Mouse (Mus musculus) midbrain, postnatal 0 days (tissue): ENCODE measurements around the gene 3110040M04Rik. TPM values are rescaled to one million over a fixed set of nuclear protein-coding genes. Genes with fewer than 3 reads are reported as not detected.
"Not testable (repeated sequence)": the region's sequence is repeated elsewhere in the genome, so short reads cannot be mapped to it uniquely, and the experiment has no call there.

Source experiments
- ATAC-seq: fragments of 200-750 bp; cut with Nextera tagmentation; 2 replicates; pipeline ENCODE4 v1.8.0; 2017; ENCODE audit warnings: moderate number of reproducible peaks, mild to moderate bottlenecking, moderate TSS enrichment, moderate library complexity; ENCODE audit not compliant: low FRiP score
- DNase-seq: peaks from one replicate; pipeline ENCODE4 v3.0.0-alpha.2; 2015; ENCODE audit warnings: low spot score
- H3K27ac ChIP-seq: fragments of 300-500 bp; sonication (generic); 2 replicates; pipeline ENCODE4 v1.5.1; 2014; ENCODE audit warnings: low read depth, mild to moderate bottlenecking, low read length, mixed read lengths
- H3K27me3 ChIP-seq: fragments of 300-500 bp; sonication (generic); 2 replicates; pipeline ENCODE4 v1.6.1; 2014; ENCODE audit warnings: low read length, control low read depth, mixed read lengths; ENCODE audit not compliant: insufficient read depth
- H3K36me3 ChIP-seq: fragments of 300-500 bp; sonication (generic); 2 replicates; pipeline ENCODE4 v1.6.1; 2014; ENCODE audit warnings: low read length, control low read depth, mixed read lengths; ENCODE audit not compliant: insufficient read depth
- H3K4me1 ChIP-seq: fragments of 300-500 bp; sonication (generic); 2 replicates; pipeline ENCODE4 v1.6.1; 2014; ENCODE audit warnings: mild to moderate bottlenecking, control low read depth, antibody characterized with exemption, low read length, mixed read lengths; ENCODE audit not compliant: insufficient read depth
- H3K4me2 ChIP-seq: fragments of 300-500 bp; sonication (generic); 2 replicates; pipeline ENCODE4 v1.6.1; 2014; ENCODE audit warnings: low read depth, mild to moderate bottlenecking, low read length, mixed read lengths; ENCODE audit not compliant: poor library complexity, severe bottlenecking
- H3K4me3 ChIP-seq: fragments of 300-500 bp; sonication (generic); 2 replicates; pipeline ENCODE4 v1.5.1; 2014; ENCODE audit warnings: low read depth, mild to moderate bottlenecking, low read length, moderate library complexity
- H3K9ac ChIP-seq: fragments of 300-500 bp; sonication (generic); replicated peaks from 2 replicates; pipeline ENCODE4 v1.6.1; 2014; ENCODE audit warnings: mild to moderate bottlenecking, low read length, moderate library complexity, mixed read lengths; ENCODE audit not compliant: poor library complexity, severe bottlenecking
- H3K9me3 ChIP-seq: fragments of 300-500 bp; sonication (generic); 2 replicates; pipeline ENCODE4 v1.6.1; 2016; ENCODE audit warnings: low read length, control low read depth
- CTCF ChIP-seq: IDR thresholded peaks from 2 replicates; pipeline ENCODE4 v1.5.1; 2016; ENCODE audit warnings: antibody characterized with exemption, mild to moderate bottlenecking
- WGBS: fragments of 180-500 bp; shearing (Covaris S2); extraction: QIAGEN DNeasy Blood & Tissue Kit; methylation state at CpG from one replicate; pipeline ENCODE4 v1.1.7; 2014; 5-methylcytosine and 5-hydroxymethylcytosine counted together
- polyA plus RNA-seq: library from polyadenylated mRNA; unstranded; fragments of >200 nt; fragmentation: Nextera tagmentation; extraction: Ambion mirVana; gene quantifications from 2 replicates; pipeline ENCODE4 v1.2.1, GENCODE M21; 2015
- total RNA-seq: library from RNA; depleted of rRNA; stranded (reverse); fragments of >200 nt; gene quantifications from 2 replicates; pipeline ENCODE4 v1.2.3, GENCODE M21; 2014

3110040M04Rik gene
- total and polyA plus RNA-seq, 2 experiments from 2014 or later = not detected

- Histone ChIP-seq H3K9me3 (no peaks in the 10 kb centered on the region), H3K27me3 (no peaks in the 10 kb centered on the region), H3K4me3 (peak overlapping the region; percentile 10; the same call in 1 of the 2 replicates), H3K4me2 (peak overlapping the region; percentile 30), H3K9ac (no peak overlapping the region), H3K27ac (no peak overlapping the region), H3K4me1 (no peaks in the 10 kb centered on the region), H3K36me3 (no peaks in the 10 kb centered on the region)
- ATAC-seq (peak; percentile 90), DNase-seq (peak; percentile 41)
- TF ChIP-seq CTCF = no peak
- WGBS = 10% methylated on average over 10 of the region's 10 CpGs
These were observed 26.6 kb upstream of the 3110040M04Rik start for GRCm38 (mm10) chr1:151177030-151177936.

GRCm38 (mm10) chr1:151177937-151178271, 26.0 kb upstream of the 3110040M04Rik start:
- no peaks in the 10 kb centered on the region for H3K4me1 ChIP-seq
- H3K36me3 ChIP-seq = no peaks in the 10 kb centered on the region
- 0 out of 2 replicates have a peak, but pooled peaks have one; percentile 34 for ATAC-seq
- 7% methylated on average over 4 of the region's 4 CpGs for WGBS
- H3K4me3 ChIP-seq = peak overlapping the region; percentile 10; the same call in 1 of the 2 replicates
- H3K9me3 ChIP-seq = no peaks in the 10 kb centered on the region
- no peaks in the 10 kb centered on the region for H3K27me3 ChIP-seq
- no peak for TF ChIP-seq CTCF
- peak overlapping the region; percentile 30 for H3K4me2 ChIP-seq
- no peak overlapping the region for H3K27ac ChIP-seq
- no peak for DNase-seq
- H3K9ac ChIP-seq = no peak overlapping the region

GRCm38 (mm10) chr1:151178505-151179083, 25.3 kb upstream of the 3110040M04Rik start:
- Histone ChIP-seq H3K4me2 (no peak overlapping the region; the same call in 1 of the 2 replicates), H3K9me3 (no peaks in the 10 kb centered on the region), H3K4me1 (no peaks in the 10 kb centered on the region), H3K9ac (no peak overlapping the region), H3K27ac (no peak overlapping the region), H3K27me3 (no peaks in the 10 kb centered on the region), H3K4me3 (no peak overlapping the region), H3K36me3 (no peaks in the 10 kb centered on the region)
- WGBS = 27% methylated on average over 2 of the region's 2 CpGs
- no peak for TF ChIP-seq CTCF
- ATAC-seq (no peak), DNase-seq (peak; percentile 29)

- no peak overlapping the region for H3K4me3 ChIP-seq
- no peak overlapping the region for H3K4me2 ChIP-seq
- no peak for ATAC-seq
- no peak overlapping the region for H3K27ac ChIP-seq
- H3K36me3 ChIP-seq = no peaks in the 10 kb centered on the region
- 60% methylated on average over 2 of the region's 2 CpGs for WGBS
- no peaks in the 10 kb centered on the region for H3K27me3 ChIP-seq
- no peaks in the 10 kb centered on the region for H3K9me3 ChIP-seq
- no peaks in the 10 kb centered on the region for H3K4me1 ChIP-seq
- no peak for TF ChIP-seq CTCF
- H3K9ac ChIP-seq = no peak overlapping the region
- no peak for DNase-seq
These were observed 23.8 kb upstream of the 3110040M04Rik start for GRCm38 (mm10) chr1:151180167-151180566.

GRCm38 (mm10) chr1:151182266-151182665, 21.7 kb upstream of the 3110040M04Rik start, which contains the start of gene Gm47985:
Gm47985 (plus strand) TSS chr1:151182537.
- H3K4me2 ChIP-seq, ATAC-seq, H3K4me1 ChIP-seq, H3K9me3 ChIP-seq, H3K36me3 ChIP-seq, H3K27me3 ChIP-seq, H3K9ac ChIP-seq, H3K27ac ChIP-seq, H3K4me3 ChIP-seq, DNase-seq: not testable (repeated sequence)
- no CpG with 5 or more reads among the region's 7 CpGs for WGBS

- not testable (repeated sequence) for H3K9ac ChIP-seq, DNase-seq, H3K4me1 ChIP-seq, H3K27ac ChIP-seq, H3K4me2 ChIP-seq, ATAC-seq, H3K27me3 ChIP-seq, H3K9me3 ChIP-seq, H3K4me3 ChIP-seq, H3K36me3 ChIP-seq
- WGBS = 69% methylated on average over 3 of the region's 3 CpGs
These were observed 17.7 kb upstream of the 3110040M04Rik start for GRCm38 (mm10) chr1:151186186-151186585.

- not testable (repeated sequence) for DNase-seq, ATAC-seq, H3K4me2 ChIP-seq, H3K4me3 ChIP-seq, H3K27ac ChIP-seq, H3K4me1 ChIP-seq, H3K36me3 ChIP-seq, H3K27me3 ChIP-seq, H3K9ac ChIP-seq, H3K9me3 ChIP-seq
- 88% methylated on average over 4 of the region's 4 CpGs for WGBS
These were observed 17.0 kb upstream of the 3110040M04Rik start for GRCm38 (mm10) chr1:151186879-151187424.
